Mouse (Mus musculus) myocyte (in vitro differentiated cells): ENCODE data around the gene Mavs. TPM values are rescaled to one million over a fixed set of nuclear protein-coding genes. Genes with fewer than 3 reads are reported as not detected.
"Not testable (repeated sequence)": the region's sequence is repeated elsewhere in the genome, so short reads cannot be mapped to it uniquely, and the experiment has no call there.

Source experiments
- H3K27me3 ChIP-seq: one replicate; pipeline ENCODE4 v1.6.1; 2011; ENCODE audit not compliant: control insufficient read depth, insufficient read depth, insufficient read length
- H3K36me3 ChIP-seq: one replicate; pipeline ENCODE4 v1.6.1; 2011; ENCODE audit not compliant: control insufficient read depth, insufficient read depth
- H3K4me2 ChIP-seq: one replicate; pipeline ENCODE4 v1.6.1; 2011; ENCODE audit warnings: low read depth, control low read depth
- H3K4me3 ChIP-seq: one replicate; pipeline ENCODE4 v1.5.1; 2011; ENCODE audit warnings: mild to moderate bottlenecking, control low read depth, moderate library complexity
- H3K79me2 ChIP-seq: one replicate; pipeline ENCODE4 v1.6.1; 2011; ENCODE audit not compliant: control insufficient read depth, insufficient read depth
- H3ac ChIP-seq: one replicate; pipeline ENCODE4 v1.6.1; 2011; ENCODE audit not compliant: control insufficient read depth, insufficient read length
- CEBPB ChIP-seq: IDR thresholded peaks from 2 replicates; pipeline ENCODE4 v1.6.1; 2011; ENCODE audit warnings: mild to moderate bottlenecking, moderate library complexity; ENCODE audit not compliant: poor library complexity, insufficient read depth, severe bottlenecking
- E2F4 ChIP-seq: IDR thresholded peaks from one replicate; pipeline ENCODE4 v1.6.1; 2011; ENCODE audit warnings: mild to moderate bottlenecking, control low read depth, moderate library complexity; ENCODE audit not compliant: insufficient read depth
- MAX ChIP-seq: IDR thresholded peaks from one replicate; pipeline ENCODE4 v1.6.1; 2011; ENCODE audit warnings: low read depth, mild to moderate bottlenecking, control low read depth
- MYOD1 ChIP-seq, 3 experiments: IDR thresholded peaks; one replicate each; pipeline ENCODE4 v1.6.1; 2011; ENCODE audit warnings: control low read depth in 2 of 3, low read depth in 2 of 3, mild to moderate bottlenecking in 2 of 3, moderate library complexity in 1 of 3; ENCODE audit not compliant: insufficient read length in 2 of 3, control insufficient read depth in 1 of 3
- MYOG ChIP-seq, 3 experiments: IDR thresholded peaks; one replicate each; pipeline ENCODE4 v1.6.1; 2011; ENCODE audit warnings: control low read depth in 2 of 3, low read depth in 2 of 3, mild to moderate bottlenecking in 2 of 3; ENCODE audit not compliant: insufficient read length in 2 of 3, control insufficient read depth in 1 of 3, insufficient read depth in 1 of 3
- POLR2A ChIP-seq: IDR thresholded peaks from one replicate; pipeline ENCODE4 v1.6.1; 2011; ENCODE audit warnings: low read depth, mild to moderate bottlenecking, control low read depth, moderate library complexity; ENCODE audit not compliant: insufficient read length
- POLR2AphosphoS2 ChIP-seq: IDR thresholded peaks from one replicate; pipeline ENCODE4 v1.6.1; 2011; ENCODE audit warnings: low read depth, control low read depth; ENCODE audit not compliant: insufficient read length
- REST ChIP-seq: IDR thresholded peaks from one replicate; pipeline ENCODE4 v1.6.1; 2011; ENCODE audit warnings: mild to moderate bottlenecking, control low read depth, moderate library complexity; ENCODE audit not compliant: insufficient read depth, insufficient read length
- SRF ChIP-seq: IDR thresholded peaks from one replicate; pipeline ENCODE4 v1.6.1; 2011; ENCODE audit warnings: low read depth; ENCODE audit not compliant: control insufficient read depth, insufficient read length
- TCF12 ChIP-seq: IDR thresholded peaks from one replicate; pipeline ENCODE4 v1.6.1; 2011; ENCODE audit warnings: mild to moderate bottlenecking, control low read depth; ENCODE audit not compliant: poor library complexity, insufficient read depth, severe bottlenecking
- TCF3 ChIP-seq: IDR thresholded peaks from one replicate; pipeline ENCODE4 v1.6.1; 2011; ENCODE audit warnings: low read depth, control low read depth; ENCODE audit not compliant: insufficient read length
- USF1 ChIP-seq: IDR thresholded peaks from one replicate; pipeline ENCODE4 v1.6.1; 2011; ENCODE audit warnings: low read depth, mild to moderate bottlenecking, control low read depth, moderate library complexity
- polyA plus RNA-seq: library from polyadenylated mRNA; unstranded; fragments of >200 nt; fragmentation: generic; extraction: Trizol; gene quantifications from one replicate; pipeline ENCODE4 v1.2.1, GENCODE M21; 2012; ENCODE audit warnings: missing spikeins

The Mavs gene
- polyA plus RNA-seq, 1 experiment: 16.6 TPM

GRCm38 (mm10) chr2:131222562-131222961, 11.3 kb upstream of the Mavs start:
- H3K36me3 ChIP-seq: no peaks in the 10 kb centered on the region
- H3ac ChIP-seq: no peak overlapping the region
- no peaks in the 10 kb centered on the region for H3K79me2 ChIP-seq
- no peak overlapping the region for H3K4me2 ChIP-seq
- H3K27me3 ChIP-seq: no peaks in the 10 kb centered on the region
- no peak for TF ChIP-seq USF1
- TF ChIP-seq TCF12: no peak
- no peak for TF ChIP-seq MYOG (IDR thresholded peaks at IDR 0.05; ENCODE audit: control insufficient read depth in 1 of 3, insufficient read depth in 1 of 3, insufficient read length in 2 of 3, low read depth in 2 of 3)
- no peak for TF ChIP-seq POLR2AphosphoS2
- TF ChIP-seq SRF: no peak
- no peak for TF ChIP-seq MYOD1 (IDR thresholded peaks at IDR 0.05; ENCODE audit: control insufficient read depth in 1 of 3, insufficient read length in 2 of 3, low read depth in 2 of 3)
- no peak for TF ChIP-seq TCF3
- no peak for TF ChIP-seq POLR2A
- no peak for TF ChIP-seq REST
- TF ChIP-seq CEBPB: no peak
- TF ChIP-seq MAX: no peak
- TF ChIP-seq E2F4: no peak
- H3K4me3 ChIP-seq: no peak overlapping the region

- Histone ChIP-seq H3K4me3 (no peak overlapping the region), H3K79me2 (no peaks in the 10 kb centered on the region), H3K4me2 (no peak overlapping the region), H3ac (no peak overlapping the region), H3K36me3 (no peaks in the 10 kb centered on the region), H3K27me3 (no peaks in the 10 kb centered on the region)
- TF ChIP-seq CEBPB (no peak), MAX (no peak), TCF3 (no peak), POLR2A (no peak), USF1 (no peak), MYOD1 (IDR thresholded peaks at IDR 0.05; ENCODE audit: control insufficient read depth in 1 of 3, insufficient read length in 2 of 3, low read depth in 2 of 3) (no peak), POLR2AphosphoS2 (no peak), E2F4 (no peak), TCF12 (no peak), SRF (no peak), MYOG (IDR thresholded peaks at IDR 0.05; ENCODE audit: control insufficient read depth in 1 of 3, insufficient read depth in 1 of 3, insufficient read length in 2 of 3, low read depth in 2 of 3) (no peak), REST (no peak)
Measured at GRCm38 (mm10) chr2:131223569-131223968, 10.3 kb upstream of the Mavs start.

DNA sequence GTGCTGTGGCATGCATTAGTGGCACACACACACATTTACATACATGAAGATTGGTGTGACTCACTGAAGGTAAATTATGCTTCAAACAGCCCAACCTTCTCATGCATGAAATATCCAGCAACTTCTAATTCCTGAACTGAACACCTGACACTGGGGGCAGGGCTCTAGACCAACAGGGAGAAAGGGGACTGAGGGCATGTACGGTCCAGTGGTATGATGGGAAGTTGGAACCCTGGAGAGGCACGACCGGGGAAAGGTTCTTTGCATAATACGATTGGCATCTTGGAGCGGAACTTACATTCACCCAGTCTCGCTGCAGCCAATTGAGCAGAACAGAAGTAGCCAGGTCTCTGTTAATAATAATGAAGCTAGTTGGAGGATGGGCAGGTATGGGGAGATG, 8.7 kb upstream of the Mavs start:
- no peaks in the 10 kb centered on the region for H3K79me2 ChIP-seq
- TF ChIP-seq E2F4: no peak
- TF ChIP-seq REST: no peak
- TF ChIP-seq CEBPB: no peak
- no peak for TF ChIP-seq POLR2AphosphoS2
- TF ChIP-seq TCF3: no peak
- no peak for TF ChIP-seq MAX
- TF ChIP-seq MYOD1 (IDR thresholded peaks at IDR 0.05; ENCODE audit: control insufficient read depth in 1 of 3, insufficient read length in 2 of 3, low read depth in 2 of 3): no peak
- no peak for TF ChIP-seq POLR2A
- no peak for TF ChIP-seq SRF
- no peak for TF ChIP-seq TCF12
- TF ChIP-seq MYOG (IDR thresholded peaks at IDR 0.05; ENCODE audit: control insufficient read depth in 1 of 3, insufficient read depth in 1 of 3, insufficient read length in 2 of 3, low read depth in 2 of 3): no peak
- TF ChIP-seq USF1: no peak
- H3K4me2 ChIP-seq: no peak overlapping the region
- no peaks in the 10 kb centered on the region for H3K36me3 ChIP-seq
- no peak overlapping the region for H3K4me3 ChIP-seq
- no peak overlapping the region for H3ac ChIP-seq
- no peaks in the 10 kb centered on the region for H3K27me3 ChIP-seq

GRCm38 (mm10) chr2:131226669-131227068, 7.2 kb upstream of the Mavs start:
- H3K79me2 ChIP-seq, H3ac ChIP-seq, H3K36me3 ChIP-seq, H3K4me2 ChIP-seq, H3K27me3 ChIP-seq, H3K4me3 ChIP-seq: not testable (repeated sequence)

GRCm38 (mm10) chr2:131227243-131227642, 6.6 kb upstream of the Mavs start:
- no peaks in the 10 kb centered on the region for H3K36me3 ChIP-seq
- no peaks in the 10 kb centered on the region for H3K79me2 ChIP-seq
- no peak overlapping the region for H3K4me2 ChIP-seq
- H3K27me3 ChIP-seq: no peaks in the 10 kb centered on the region
- no peak overlapping the region for H3ac ChIP-seq
- no peak overlapping the region for H3K4me3 ChIP-seq
- TF ChIP-seq CEBPB: no peak
- no peak for TF ChIP-seq MYOG (IDR thresholded peaks at IDR 0.05; ENCODE audit: control insufficient read depth in 1 of 3, insufficient read depth in 1 of 3, insufficient read length in 2 of 3, low read depth in 2 of 3)
- no peak for TF ChIP-seq POLR2A
- no peak for TF ChIP-seq E2F4
- TF ChIP-seq MYOD1 (IDR thresholded peaks at IDR 0.05; ENCODE audit: control insufficient read depth in 1 of 3, insufficient read length in 2 of 3, low read depth in 2 of 3): no peak
- no peak for TF ChIP-seq USF1
- no peak for TF ChIP-seq TCF12
- no peak for TF ChIP-seq POLR2AphosphoS2
- TF ChIP-seq REST: no peak
